Mouse (Mus musculus): ENCODE results near the gene Vps33a. TPM values are rescaled to one million over a fixed set of nuclear protein-coding genes. Genes with fewer than 3 reads are reported as not detected.
A peak's percentile ranks its signal among the peaks of the same experiment; 100 is the strongest.

Vps33a gene
- total RNA-seq (2021), result 100 to 1,000 TPM in 1 of 2 experiments, 10 to 100 TPM in 1; 87.3 to 105 TPM
- long read RNA-seq, experiment 1, full-length matches to known transcripts, result 204 of 224 reads
- long read RNA-seq, experiment 1, partial matches to known transcripts, result 9 of 224 reads
- long read RNA-seq, experiment 1, other reads (novel, unspliced or antisense), result 11 of 224 reads
- long read RNA-seq, experiment 2, full-length matches to known transcripts, result 140 of 168 reads
- long read RNA-seq, experiment 2, partial matches to known transcripts, result 11 of 168 reads
- long read RNA-seq, experiment 2, other reads (novel, unspliced or antisense), result 17 of 168 reads

GRCm38 (mm10) chr5:123572357-123573186, at the start of gene Vps33a:
Gene Vps33a, minus strand, starts transcription at chr5:123573038.
- H3K4me3 ChIP-seq, result peak within 1 kb of the TSS; percentile 78
- TF ChIP-seq CTCF (IDR thresholded peaks at IDR 0.05), result peak; percentile 5; the same call in 1 of the 2 replicates
- H3K27ac ChIP-seq, result peak within 1 kb of the TSS; percentile 88
- intact Hi-C loops (cut with DNase I), result loop anchor here (1.0 to 5.0 kb wide), 2 partner anchors 21 to 35 kb away; no protein-coding TSS in a partner anchor
- DNase-seq (ENCODE audit: extremely low spot score in 1 of 2, low spot score in 2 of 2), result peak; percentile 95 to 97

GRCm38 (mm10) chr5:123622421-123622820, 49.6 kb upstream of the Vps33a start:
- no peak overlapping the region for H3K27ac ChIP-seq
- intact Hi-C loops (cut with DNase I), result no loop called here
- no peak for TF ChIP-seq CTCF (IDR thresholded peaks at IDR 0.05)
- no peak overlapping the region for H3K4me3 ChIP-seq
- DNase-seq (ENCODE audit: extremely low spot score in 1 of 2, low spot score in 2 of 2), result no peak

- Histone ChIP-seq H3K27ac (no peak overlapping the region), H3K4me3 (no peak overlapping the region)
- no peak for DNase-seq (ENCODE audit: extremely low spot score in 1 of 2, low spot score in 2 of 2)
- TF ChIP-seq CTCF (IDR thresholded peaks at IDR 0.05), result peak; percentile 72
- intact Hi-C loops (cut with DNase I), result loop anchor here (10.0 kb wide), 1 partner anchor 254 kb away; no protein-coding TSS in a partner anchor
These were observed 45.7 kb upstream of the Vps33a start for GRCm38 (mm10) chr5:123618558-123618957.

GRCm38 (mm10) chr5:123614246-123614645, 41.4 kb upstream of the Vps33a start:
- intact Hi-C loops (cut with DNase I), result loop anchor here (10.0 kb wide), 1 partner anchor 249 kb away; no protein-coding TSS in a partner anchor
- H3K4me3 ChIP-seq, result no peak overlapping the region
- no peak for DNase-seq (ENCODE audit: extremely low spot score in 1 of 2, low spot score in 2 of 2)
- no peak overlapping the region for H3K27ac ChIP-seq
- TF ChIP-seq CTCF (IDR thresholded peaks at IDR 0.05), result no peak

GRCm38 (mm10) chr5:123609843-123610242, 37.0 kb upstream of the Vps33a start:
- intact Hi-C loops (cut with DNase I), result loop anchor here (1.0 to 10.0 kb wide), 5 partner anchors 26 to 245 kb away; partner anchors contain the start of gene Vps33a
- peak; percentile 84 to 91 for DNase-seq (ENCODE audit: extremely low spot score in 1 of 2, low spot score in 2 of 2)
- TF ChIP-seq CTCF (IDR thresholded peaks at IDR 0.05), result peak; percentile 93
- no peak overlapping the region for H3K4me3 ChIP-seq
- peak overlapping the region; percentile 42 for H3K27ac ChIP-seq

GRCm38 (mm10) chr5:123609416-123609815, 36.6 kb upstream of the Vps33a start:
- no peak for TF ChIP-seq CTCF (IDR thresholded peaks at IDR 0.05)
- intact Hi-C loops (cut with DNase I), result loop anchor here (5.0 kb wide), 2 partner anchors 37 to 167 kb away; partner anchors contain the start of gene Vps33a
- Histone ChIP-seq H3K4me3 (no peak overlapping the region), H3K27ac (peak overlapping the region; percentile 42)
- DNase-seq (ENCODE audit: extremely low spot score in 1 of 2, low spot score in 2 of 2), result no peak

GRCm38 (mm10) chr5:123607211-123607669, 34.4 kb upstream of the Vps33a start:
- TF ChIP-seq CTCF (IDR thresholded peaks at IDR 0.05), result no peak
- Histone ChIP-seq H3K27ac (no peak overlapping the region; the same call in 1 of the 2 replicates), H3K4me3 (no peak overlapping the region)
- DNase-seq (ENCODE audit: extremely low spot score in 1 of 2, low spot score in 2 of 2), result no peak
- intact Hi-C loops (cut with DNase I), result loop anchor here (5.0 kb wide), 2 partner anchors 35 to 165 kb away; partner anchors contain the start of gene Vps33a

- no peak for TF ChIP-seq CTCF (IDR thresholded peaks at IDR 0.05)
- H3K27ac ChIP-seq, result peak overlapping the region; percentile 84
- H3K4me3 ChIP-seq, result peak overlapping the region; percentile 36
- DNase-seq (ENCODE audit: extremely low spot score in 1 of 2, low spot score in 2 of 2), result peak; percentile 41 to 47
- intact Hi-C loops (cut with DNase I), result no loop called here
These were observed 30.7 kb upstream of the Vps33a start for GRCm38 (mm10) chr5:123603496-123603895.

- peak; percentile 17 for TF ChIP-seq CTCF (IDR thresholded peaks at IDR 0.05)
- no peak for DNase-seq (ENCODE audit: extremely low spot score in 1 of 2, low spot score in 2 of 2)
- intact Hi-C loops (cut with DNase I), result no loop called here
- peak overlapping the region; percentile 39 for H3K4me3 ChIP-seq
- H3K27ac ChIP-seq, result peak overlapping the region; percentile 72
These were observed 29.3 kb upstream of the Vps33a start for GRCm38 (mm10) chr5:123602174-123602573.

GRCm38 (mm10) chr5:123599319-123599718, 26.5 kb upstream of the Vps33a start:
- no peak for DNase-seq (ENCODE audit: extremely low spot score in 1 of 2, low spot score in 2 of 2)
- TF ChIP-seq CTCF (IDR thresholded peaks at IDR 0.05), result no peak
- intact Hi-C loops (cut with DNase I), result no loop called here
- Histone ChIP-seq H3K4me3 (no peak overlapping the region), H3K27ac (peak overlapping the region; percentile 28; the same call in 1 of the 2 replicates)

- no peak overlapping the region for H3K4me3 ChIP-seq
- peak overlapping the region; percentile 66 for H3K27ac ChIP-seq
- intact Hi-C loops (cut with DNase I), result loop anchor here (1.0 kb wide), 1 partner anchor 20 kb away; the partner anchor contains the start of gene Vps33a
- DNase-seq (ENCODE audit: extremely low spot score in 1 of 2, low spot score in 2 of 2), result no peak
- TF ChIP-seq CTCF (IDR thresholded peaks at IDR 0.05), result no peak
These were observed 20.9 kb upstream of the Vps33a start for GRCm38 (mm10) chr5:123593622-123594280.
